Mouse (Mus musculus) lung, embryonic 14.5 days (tissue): ENCODE data around the gene Rassf5. TPM values are rescaled to one million over a fixed set of nuclear protein-coding genes. Genes with fewer than 3 reads are reported as not detected.
A peak's percentile ranks its signal among the peaks of the same experiment; 100 is the strongest.

ENCODE experiments used
- ATAC-seq: fragments of 200-750 bp; cut with Nextera tagmentation; 2 replicates; pipeline ENCODE4 v1.8.0; 2017; ENCODE audit warnings: mild to moderate bottlenecking, moderate TSS enrichment, moderate library complexity; ENCODE audit not compliant: insufficient read depth
- DNase-seq: peaks from one replicate; pipeline ENCODE4 v3.0.0-alpha.2; 2015
- H3K27ac ChIP-seq: fragments of 300-500 bp; sonication (generic); 2 replicates; pipeline ENCODE4 v1.5.1; 2014; ENCODE audit warnings: low read depth, mild to moderate bottlenecking, moderate library complexity
- H3K27me3 ChIP-seq: fragments of 300-500 bp; sonication (generic); 2 replicates; pipeline ENCODE4 v1.6.1; 2014; ENCODE audit warnings: low read length, control low read depth; ENCODE audit not compliant: insufficient read depth
- H3K36me3 ChIP-seq: fragments of 300-500 bp; sonication (generic); 2 replicates; pipeline ENCODE4 v1.6.1; 2014; ENCODE audit warnings: control low read depth; ENCODE audit not compliant: insufficient read depth
- H3K4me1 ChIP-seq: fragments of 300-500 bp; sonication (generic); 2 replicates; pipeline ENCODE4 v1.6.1; 2014; ENCODE audit warnings: antibody characterized with exemption, control low read depth; ENCODE audit not compliant: insufficient read depth
- H3K4me2 ChIP-seq: fragments of 300-500 bp; sonication (generic); 2 replicates; pipeline ENCODE4 v1.6.1; 2014; ENCODE audit warnings: mild to moderate bottlenecking
- H3K4me3 ChIP-seq: fragments of 300-500 bp; sonication (generic); 2 replicates; pipeline ENCODE4 v1.5.1; 2014; ENCODE audit warnings: low read depth, low read length
- H3K9ac ChIP-seq: fragments of 300-500 bp; sonication (generic); 2 replicates; pipeline ENCODE4 v1.6.1; 2014
- H3K9me3 ChIP-seq: fragments of 300-500 bp; sonication (generic); 2 replicates; pipeline ENCODE4 v1.6.1; 2016; ENCODE audit warnings: low read depth, low read length, control low read depth
- CTCF ChIP-seq: IDR thresholded peaks from 2 replicates; pipeline ENCODE4 v1.5.1; 2016; ENCODE audit warnings: antibody characterized with exemption, low read depth
- WGBS: fragments of 180-500 bp; shearing (Covaris S2); extraction: QIAGEN DNeasy Blood & Tissue Kit; methylation state at CpG from one replicate; pipeline ENCODE4 v1.1.7; 2014; 5-methylcytosine and 5-hydroxymethylcytosine counted together
- polyA plus RNA-seq: library from polyadenylated mRNA; unstranded; fragments of >200 nt; fragmentation: Nextera tagmentation; extraction: Ambion mirVana; gene quantifications from 2 replicates; pipeline ENCODE4 v1.2.1, GENCODE M21; 2014

The Rassf5 gene
- polyA plus RNA-seq, 1 experiment from 2014 or later: 3.1 TPM

DNA sequence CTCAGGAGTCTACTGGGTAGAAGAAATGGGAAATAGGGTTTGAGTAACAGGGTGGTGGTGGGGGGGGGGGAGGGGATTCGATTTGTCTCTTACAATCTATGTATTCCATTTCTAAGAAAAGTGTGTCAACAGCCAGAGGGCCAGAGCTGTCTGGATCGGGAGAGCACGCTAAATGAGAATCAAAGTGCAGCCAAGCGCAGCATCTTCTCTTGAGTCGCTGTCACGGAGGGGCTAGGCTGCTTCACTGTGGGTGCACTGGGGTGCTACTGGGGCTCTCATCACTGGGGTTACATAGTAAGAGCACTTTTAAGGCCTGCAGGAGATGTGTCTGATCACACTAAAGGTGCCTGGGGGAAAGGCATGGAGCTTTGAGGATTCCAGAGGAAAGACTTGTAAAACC, 36.3 kb downstream of the Rassf5 start:
- Histone ChIP-seq H3K36me3 (no peaks in the 10 kb centered on the region), H3K4me1 (peaks cover 6% of the 10 kb centered on the region; the same call in 1 of the 2 replicates), H3K9ac (no peak overlapping the region), H3K9me3 (no peaks in the 10 kb centered on the region), H3K27me3 (no peaks in the 10 kb centered on the region), H3K27ac (no peak overlapping the region), H3K4me3 (no peak overlapping the region), H3K4me2 (no peak overlapping the region)
- no peak for TF ChIP-seq CTCF
- no peak for ATAC-seq
- 89% methylated on average over 6 of the region's 6 CpGs for WGBS
- no peak for DNase-seq

DNA sequence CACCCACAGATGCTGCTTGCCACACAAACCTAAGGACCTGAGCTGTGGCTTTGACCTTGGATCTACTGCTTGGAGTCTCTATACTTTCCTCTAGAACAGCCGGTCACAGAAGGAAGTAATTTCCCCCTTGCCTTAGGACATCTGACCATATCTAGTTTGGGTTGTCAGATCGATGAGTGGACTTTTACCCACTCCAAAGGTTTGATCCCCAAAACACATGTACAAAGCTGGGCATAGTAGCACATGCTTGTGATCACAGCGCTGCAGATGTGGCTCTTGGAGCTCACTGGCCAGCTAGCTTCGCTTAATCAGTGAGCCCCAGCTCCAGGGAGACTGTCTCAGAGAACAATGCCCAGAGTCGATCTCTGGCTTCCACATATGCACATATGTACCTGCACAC, 37.0 kb downstream of the Rassf5 start:
- WGBS: 88% methylated on average over 5 of the region's 5 CpGs
- no peak for DNase-seq
- no peak for TF ChIP-seq CTCF
- H3K4me3 ChIP-seq: no peak overlapping the region
- H3K36me3 ChIP-seq: no peaks in the 10 kb centered on the region
- no peak overlapping the region for H3K27ac ChIP-seq
- peaks cover 3% of the 10 kb centered on the region; the same call in 1 of the 2 replicates for H3K4me1 ChIP-seq
- no peak overlapping the region for H3K4me2 ChIP-seq
- H3K27me3 ChIP-seq: no peaks in the 10 kb centered on the region
- H3K9ac ChIP-seq: no peak overlapping the region
- H3K9me3 ChIP-seq: no peaks in the 10 kb centered on the region
- no peak for ATAC-seq

DNA sequence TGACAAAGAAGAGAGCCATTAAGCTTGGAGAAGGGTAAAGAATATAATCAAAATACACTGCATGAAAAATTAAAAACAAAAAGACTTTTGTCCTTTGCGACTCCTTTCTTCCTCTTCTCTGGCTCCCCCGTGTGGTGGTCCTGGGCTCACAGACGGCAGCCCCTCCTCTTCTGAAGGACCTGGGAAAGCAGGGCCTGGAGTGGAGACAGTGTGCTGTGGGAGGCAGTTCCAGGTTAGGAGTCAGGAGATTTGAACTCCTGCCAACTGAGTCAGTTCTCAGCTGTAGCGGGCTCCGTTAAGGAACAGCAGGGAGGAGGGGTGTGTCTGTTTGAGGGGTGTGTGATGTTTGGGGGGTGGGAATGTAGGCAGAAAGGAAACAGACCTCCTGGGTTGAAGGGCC, 37.5 kb downstream of the Rassf5 start:
- H3K9me3 ChIP-seq: no peaks in the 10 kb centered on the region
- H3K27me3 ChIP-seq: no peaks in the 10 kb centered on the region
- H3K4me2 ChIP-seq: no peak overlapping the region
- DNase-seq (peak; percentile 86), ATAC-seq (peak; percentile 77; the same call in 1 of the 2 replicates)
- no peaks in the 10 kb centered on the region for H3K4me1 ChIP-seq
- WGBS: 4% methylated on average over 5 of the region's 5 CpGs
- H3K9ac ChIP-seq: no peak overlapping the region
- H3K36me3 ChIP-seq: no peaks in the 10 kb centered on the region
- H3K4me3 ChIP-seq: no peak overlapping the region
- no peak overlapping the region for H3K27ac ChIP-seq
- peak; percentile 80 for TF ChIP-seq CTCF

DNA sequence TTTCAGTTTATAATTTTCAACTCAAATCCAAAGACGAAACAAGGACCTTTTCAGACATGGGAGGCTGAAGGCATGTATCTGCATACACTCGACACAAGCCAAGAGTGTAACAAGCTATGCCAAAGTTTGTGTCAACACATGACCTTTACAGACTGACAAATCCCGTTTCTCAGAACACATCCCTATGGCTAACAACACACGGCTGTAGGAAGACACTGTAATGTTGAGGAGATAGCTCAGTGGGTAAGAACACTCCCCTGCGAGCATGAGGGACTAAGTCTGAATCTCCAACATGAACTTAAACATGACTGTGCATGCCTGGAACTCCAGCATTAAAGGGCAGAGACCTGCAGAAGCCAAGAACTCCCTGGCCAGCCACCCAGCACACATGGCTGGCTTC, 38.7 kb downstream of the Rassf5 start:
- no peak overlapping the region for H3K4me3 ChIP-seq
- no peak for ATAC-seq
- 64% methylated on average over 5 of the region's 5 CpGs for WGBS

DNA sequence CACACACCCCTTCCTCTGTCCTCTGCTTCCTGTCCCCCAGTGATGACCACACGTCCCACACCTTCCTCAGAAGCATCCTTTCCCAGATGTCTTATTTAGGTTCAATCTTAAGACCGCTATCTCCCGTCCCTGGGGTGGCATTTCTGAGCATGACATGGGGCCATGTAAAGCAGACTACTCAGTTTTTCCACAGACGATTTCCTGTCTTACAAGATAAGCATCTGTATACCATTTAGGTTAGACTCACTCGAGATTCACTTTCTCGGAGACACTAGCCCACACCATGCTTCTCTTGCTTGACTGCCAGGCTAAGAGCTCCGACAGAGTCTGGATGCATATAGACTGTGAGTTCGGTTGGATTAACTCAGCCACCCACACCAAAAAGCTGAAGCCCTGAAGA, 40.6 kb downstream of the Rassf5 start:
- TF ChIP-seq CTCF: no peak
- no peaks in the 10 kb centered on the region for H3K27me3 ChIP-seq
- H3K4me2 ChIP-seq: no peak overlapping the region
- ATAC-seq: no peak
- WGBS: 63% methylated on average over 8 of the region's 8 CpGs
- no peak for DNase-seq
- H3K9me3 ChIP-seq: no peaks in the 10 kb centered on the region
- no peaks in the 10 kb centered on the region for H3K36me3 ChIP-seq
- H3K9ac ChIP-seq: no peak overlapping the region
- H3K4me1 ChIP-seq: peaks cover 10% of the 10 kb centered on the region; the same call in 1 of the 2 replicates
- H3K27ac ChIP-seq: no peak overlapping the region
- no peak overlapping the region for H3K4me3 ChIP-seq

More for the DNA sequence above, 38.7 kb downstream of the Rassf5 start:
- Histone ChIP-seq H3K36me3 (no peaks in the 10 kb centered on the region), H3K9me3 (no peaks in the 10 kb centered on the region), H3K9ac (no peak overlapping the region), H3K27ac (no peak overlapping the region), H3K4me2 (no peak overlapping the region), H3K4me1 (no peaks in the 10 kb centered on the region), H3K27me3 (no peaks in the 10 kb centered on the region)
- TF ChIP-seq CTCF: no peak
- no peak for DNase-seq

DNA sequence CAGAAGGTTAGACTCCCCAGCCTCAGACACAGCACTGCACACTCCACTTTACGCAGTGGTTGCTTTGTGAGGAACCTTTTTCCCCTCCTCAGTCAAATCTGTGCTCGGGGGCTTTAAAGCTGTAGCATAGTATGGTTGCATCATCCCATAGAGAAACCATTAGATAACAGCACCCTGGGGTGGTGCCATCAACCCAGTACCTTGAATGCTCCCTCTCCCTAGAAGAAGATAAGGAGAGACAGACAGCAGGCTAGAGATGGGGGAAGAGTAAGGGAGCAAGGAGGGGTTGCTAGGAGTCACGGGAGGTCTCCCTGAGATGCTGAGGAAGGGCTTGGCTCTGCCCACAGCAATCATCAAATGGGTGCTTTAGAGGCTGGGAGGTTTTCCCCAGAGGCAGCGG, 43.7 kb downstream of the Rassf5 start:
- Histone ChIP-seq H3K27ac (no peak overlapping the region), H3K27me3 (no peaks in the 10 kb centered on the region), H3K36me3 (no peaks in the 10 kb centered on the region), H3K4me1 (peaks cover 10% of the 10 kb centered on the region; the same call in 1 of the 2 replicates), H3K4me3 (no peak overlapping the region), H3K9me3 (no peaks in the 10 kb centered on the region), H3K9ac (no peak overlapping the region), H3K4me2 (no peak overlapping the region)
- no peak for DNase-seq
- ATAC-seq: no peak
- no peak for TF ChIP-seq CTCF
- 71% methylated on average over 4 of the region's 4 CpGs for WGBS

DNA sequence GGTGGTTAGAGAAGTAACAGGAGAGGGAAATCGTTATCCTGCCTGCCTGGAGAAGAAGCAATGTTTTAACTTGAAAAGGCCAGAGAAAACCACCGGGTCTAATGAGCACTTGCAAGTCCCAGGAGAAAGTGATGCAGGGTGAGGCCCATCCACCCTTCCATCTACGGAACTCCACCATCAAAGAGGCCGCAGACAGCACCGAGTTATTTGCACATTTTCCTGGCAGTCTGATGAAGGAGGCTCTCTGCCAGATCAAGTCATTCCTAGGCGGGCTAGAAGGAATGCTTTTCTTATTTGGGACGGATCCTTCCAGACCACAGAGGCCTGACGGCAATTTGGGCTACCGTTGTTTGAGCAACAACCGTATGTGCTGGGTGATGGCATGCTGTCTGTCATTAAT, 44.5 kb downstream of the Rassf5 start:
- ATAC-seq (peak; percentile 10; the same call in 1 of the 2 replicates), DNase-seq (peak; percentile 55)
- no peaks in the 10 kb centered on the region for H3K27me3 ChIP-seq
- H3K4me2 ChIP-seq: no peak overlapping the region
- H3K4me1 ChIP-seq: peaks cover 10% of the 10 kb centered on the region; the same call in 1 of the 2 replicates
- no peak overlapping the region for H3K27ac ChIP-seq
- no peaks in the 10 kb centered on the region for H3K9me3 ChIP-seq
- no peaks in the 10 kb centered on the region for H3K36me3 ChIP-seq
- H3K9ac ChIP-seq: no peak overlapping the region
- WGBS: 31% methylated on average over 10 of the region's 10 CpGs
- no peak overlapping the region for H3K4me3 ChIP-seq
- no peak for TF ChIP-seq CTCF

DNA sequence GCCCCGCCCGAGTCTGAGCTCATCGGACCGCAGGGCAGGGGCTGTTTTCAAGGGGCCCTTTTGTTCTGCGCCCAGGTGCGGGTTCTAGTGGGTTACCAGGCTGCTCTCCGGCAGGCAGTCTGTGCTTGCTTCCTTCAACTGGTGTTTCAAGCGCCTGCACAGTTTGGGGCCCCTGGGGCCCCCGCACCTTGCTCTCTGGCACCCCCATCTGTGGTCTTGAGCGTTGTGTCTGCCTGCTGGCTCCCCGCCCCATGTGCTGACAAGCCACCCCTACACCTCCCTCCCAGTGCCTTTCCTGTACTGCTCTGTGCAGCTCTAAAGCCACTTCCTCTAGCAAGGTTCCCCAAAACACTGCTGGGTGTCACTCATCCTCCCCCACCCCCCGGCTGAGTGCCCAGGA, 45.1 kb downstream of the Rassf5 start:
- WGBS: 49% methylated on average over 12 of the region's 12 CpGs
- Histone ChIP-seq H3K4me3 (no peak overlapping the region), H3K9ac (no peak overlapping the region), H3K4me1 (peaks cover 10% of the 10 kb centered on the region; the same call in 1 of the 2 replicates), H3K9me3 (no peaks in the 10 kb centered on the region), H3K36me3 (no peaks in the 10 kb centered on the region), H3K27me3 (no peaks in the 10 kb centered on the region), H3K27ac (no peak overlapping the region), H3K4me2 (no peak overlapping the region)
- TF ChIP-seq CTCF: 0 out of 2 replicates have a peak, but pooled peaks have one; percentile 7
- ATAC-seq (peak; percentile 57; the same call in 1 of the 2 replicates), DNase-seq (peak; percentile 26)
